Mouse (Mus musculus): ENCODE measurements around the gene Dennd1b.

DNA sequence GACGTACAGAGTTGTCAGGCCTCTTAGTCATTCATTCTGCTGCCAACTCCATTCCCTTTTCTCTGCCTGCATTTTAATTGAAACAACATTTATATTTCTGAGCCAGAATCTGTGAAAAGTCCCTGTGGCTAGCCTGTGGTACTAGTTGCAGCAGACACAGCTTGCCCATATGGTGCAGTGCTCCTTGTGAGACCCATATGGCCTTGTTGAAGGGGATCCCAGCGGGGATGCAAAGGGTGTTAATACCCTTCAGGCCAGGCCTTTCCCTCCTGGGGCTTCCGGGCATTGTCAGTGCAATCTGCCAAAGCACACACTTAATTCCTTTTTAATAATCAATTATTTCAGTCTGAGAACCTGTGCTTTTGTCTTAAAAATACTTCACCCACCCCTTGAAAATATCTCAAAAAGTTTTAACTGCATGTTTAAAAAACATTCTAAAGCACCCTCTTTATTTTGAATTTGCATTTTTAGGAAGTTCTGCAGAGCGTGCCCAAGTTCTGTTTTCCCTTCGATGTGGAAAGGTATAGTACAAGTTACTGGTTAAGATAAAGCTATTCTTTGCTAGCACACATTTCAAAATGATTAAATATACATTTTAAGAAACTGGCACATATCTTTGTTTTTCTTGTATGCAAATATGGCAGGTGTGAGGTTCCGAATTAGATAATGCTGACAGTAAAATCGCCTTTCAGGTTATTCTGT lies 76.4 kb downstream of the Dennd1b start:
- no peak for TF ChIP-seq CTCF (IDR thresholded peaks at IDR 0.05; ENCODE audit: insufficient read depth, low read depth, low read length)
- TF ChIP-seq POLR2A (IDR thresholded peaks at IDR 0.05; ENCODE audit: insufficient read depth, low read depth, low read length): no peak
